Mouse (Mus musculus): ENCODE measurements around the gene Lhx3.

Lhx3 gene

GRCm38 (mm10) chr2:26208126-26208789 lies at the start of gene Lhx3:
TSS of gene Lhx3 (minus strand) at chr2:26208289.
- DNase-seq = peak; percentile 19 to 45

- no peak for DNase-seq
These were observed 49.4 kb upstream of the Lhx3 start for GRCm38 (mm10) chr2:26257315-26258096.

GRCm38 (mm10) chr2:26254816-26255215 lies 46.7 kb upstream of the Lhx3 start:
- DNase-seq = no peak

GRCm38 (mm10) chr2:26252514-26253206 lies 44.6 kb upstream of the Lhx3 start:
- DNase-seq = no peak

- no peak for DNase-seq
These were observed 39.4 kb upstream of the Lhx3 start for GRCm38 (mm10) chr2:26247531-26247930.

- no peak for DNase-seq
These were observed 32.8 kb upstream of the Lhx3 start for GRCm38 (mm10) chr2:26240841-26241240.

GRCm38 (mm10) chr2:26240330-26240729 lies 32.2 kb upstream of the Lhx3 start:
- no peak for DNase-seq

GRCm38 (mm10) chr2:26237290-26237782 lies 29.2 kb upstream of the Lhx3 start, which contains the start of gene Qsox2:
TSS of gene Qsox2 (minus strand) at chr2:26237525.
- DNase-seq = peak; percentile 81 to 88

- DNase-seq = no peak
These were observed 28.7 kb upstream of the Lhx3 start for GRCm38 (mm10) chr2:26236681-26237289.

- no peak for DNase-seq
These were observed 26.7 kb upstream of the Lhx3 start for GRCm38 (mm10) chr2:26234771-26235170.

GRCm38 (mm10) chr2:26234253-26234652 lies 26.2 kb upstream of the Lhx3 start:
- no peak for DNase-seq

- no peak for DNase-seq
These were observed 23.3 kb upstream of the Lhx3 start for GRCm38 (mm10) chr2:26231366-26231765.

- DNase-seq = no peak
These were observed 22.2 kb upstream of the Lhx3 start for GRCm38 (mm10) chr2:26230253-26230652.

- DNase-seq = no peak
These were observed 19.7 kb upstream of the Lhx3 start for GRCm38 (mm10) chr2:26227788-26228187.

- DNase-seq = no peak
These were observed 17.2 kb upstream of the Lhx3 start for GRCm38 (mm10) chr2:26225242-26225641.

- DNase-seq = no peak
These were observed 15.9 kb upstream of the Lhx3 start for GRCm38 (mm10) chr2:26223961-26224360.

- DNase-seq = no peak
These were observed 6.4 kb upstream of the Lhx3 start for GRCm38 (mm10) chr2:26214526-26214925.

GRCm38 (mm10) chr2:26209566-26209965 lies 1.5 kb upstream of the Lhx3 start:
- DNase-seq = no peak

GRCm38 (mm10) chr2:26207559-26207958 lies 530 bp downstream of the Lhx3 start:
- DNase-seq = no peak

GRCm38 (mm10) chr2:26205761-26206160 lies 2.3 kb downstream of the Lhx3 start:
- DNase-seq = no peak

GRCm38 (mm10) chr2:26205126-26205525 lies 3.0 kb downstream of the Lhx3 start:
- no peak for DNase-seq

- no peak for DNase-seq
These were observed 5.1 kb downstream of the Lhx3 start for GRCm38 (mm10) chr2:26202849-26203475.
